ENCODE assay signal across 6 mouse cellular contexts in the genomic region with DNA sequence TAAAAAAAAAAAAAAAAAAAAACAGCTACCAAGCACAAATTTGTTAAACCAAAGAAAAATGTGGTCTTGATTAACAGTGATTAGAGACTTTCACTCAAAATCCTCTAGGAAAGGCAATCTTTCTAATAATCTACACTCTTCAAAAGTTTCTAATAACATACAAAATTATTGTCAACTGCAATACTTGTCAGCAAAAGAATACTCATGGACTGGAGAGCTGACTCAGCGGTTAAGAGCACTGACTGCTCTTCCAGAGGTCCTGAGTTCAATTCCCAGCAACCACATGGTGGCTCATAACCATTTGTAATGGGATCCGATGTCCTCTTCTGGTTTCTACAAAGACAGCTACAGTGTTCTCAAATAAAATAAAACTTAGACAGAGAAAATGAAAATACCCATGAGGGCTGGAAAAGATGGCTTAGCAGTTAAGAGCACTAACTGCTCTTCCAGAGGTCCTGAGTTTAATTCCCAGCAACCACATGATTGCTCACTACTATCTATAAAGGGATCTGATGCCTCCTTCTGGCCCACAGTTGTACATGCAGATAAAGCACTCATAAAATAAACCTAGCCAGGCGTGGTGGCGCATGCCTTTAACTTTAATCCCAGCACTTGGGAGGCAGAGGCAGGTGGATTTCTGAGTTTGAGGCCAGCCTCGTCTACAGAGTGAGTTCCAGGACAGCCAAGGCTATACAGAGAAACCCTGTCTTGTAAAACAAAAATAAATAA. TPM values are rescaled to one million over a fixed set of nuclear protein-coding genes. Genes with fewer than 3 reads are reported as not detected.
DNase-seq lines count a peak whose midpoint lies in the region; ATAC-seq and TF ChIP-seq lines count a peak whose summit lies in the region.
"Not testable (repeated sequence)": the region's sequence is repeated elsewhere in the genome, so short reads cannot be mapped to it uniquely, and the experiment has no call there.

No protein-coding gene starts in this region.

- not testable (repeated sequence) for H3K27me3 ChIP-seq in E14TG2a.4 (ENCODE audit: insufficient read depth, low read length)

- in situ Hi-C loops in ES-E14 (cut with MboI; ENCODE audit: low sequenced_read_pairs in 2 of 2, unreplicated experiment in 2 of 2) = not testable (repeated sequence)

- H3K4me1 ChIP-seq in E14TG2a.4 (replicated peaks; ENCODE audit: low read depth, low read length) = peaks cover 64% of the 10 kb centered on the region
- not testable (repeated sequence) for H3K4me1 ChIP-seq in ES-E14 (ENCODE audit: control insufficient read depth in 2 of 2, insufficient read depth in 2 of 2, low read length in 2 of 2, poor library complexity in 1 of 2)

- 0 out of 2 replicates have a peak, but pooled peaks have one; percentile 7 for TF ChIP-seq CTCF in E14TG2a.4 (conservative IDR thresholded peaks at IDR 0.05; ENCODE audit: low read length)
- TF ChIP-seq CTCF in layer of hippocampus, adult 2 months (conservative IDR thresholded peaks at IDR 0.05) = peak; percentile 29

- DNase-seq in ES-E14 (ENCODE audit: low read depth, low spot score); layer of hippocampus, adult 2 months (ENCODE audit: low spot score in 2 of 2): not testable (repeated sequence)
- peak; percentile 73 for DNase-seq in R1 (ENCODE audit: low read depth, low spot score)

- not testable (repeated sequence) for H3K27ac ChIP-seq in ES-E14 (ENCODE audit: insufficient read depth, low read depth, low read length, poor library complexity, severe bottlenecking); layer of hippocampus, adult 2 months

- not testable (repeated sequence) for H3K9ac ChIP-seq in ES-E14 (ENCODE audit: insufficient read depth, low read depth, low read length, poor library complexity, severe bottlenecking)

- ATAC-seq in CD4-positive, CD25-positive, alpha-beta regulatory T cell, adult 4 months = peak; percentile 30
- ATAC-seq in megakaryocyte progenitor cell, adult 5-6 weeks (replicated peaks; ENCODE audit: poor library complexity) = peak; percentile 61; the same call in 1 of the 2 replicates

- not testable (repeated sequence) for H3K4me3 ChIP-seq in E14TG2a.4 (replicated peaks; ENCODE audit: low read length); ES-E14 (ENCODE audit: insufficient read depth in 1 of 2, low read depth in 1 of 2, low read length in 2 of 2, poor library complexity in 1 of 2, severe bottlenecking in 1 of 2); layer of hippocampus, adult 2 months

- not testable (repeated sequence) for H3K9me3 ChIP-seq in E14TG2a.4 (ENCODE audit: low read length); ES-E14 (ENCODE audit: control insufficient read depth, insufficient read depth, low read depth, low read length)

- H3K36me3 ChIP-seq in E14TG2a.4 (ENCODE audit: insufficient read depth, low read length) = peaks cover 82% of the 10 kb centered on the region
- not testable (repeated sequence) for H3K36me3 ChIP-seq in ES-E14 (ENCODE audit: control insufficient read depth, insufficient read depth, low read length, poor library complexity, severe bottlenecking)

TF ChIP-seq in ES-E14, 5 proteins besides CTCF, POLR2A, EP300 and RAD21:
- peak; percentile 85 for TF ChIP-seq MAFK (IDR thresholded peaks at IDR 0.05; ENCODE audit: insufficient read depth, low read depth, low read length)

RNA-seq across cellular contexts. Expression of gene Cnot1, which starts 11.8 kb away (rescaled TPM):
- 10 to 100 TPM; 86.9 to 92.0 TPM for polyA plus RNA-seq in CD4-positive, CD25-positive, alpha-beta regulatory T cell, adult 4 months (2017; shearing (Covaris generic))
- total RNA-seq in ES-E14 (2012; rRNA removed) = 176 and 207 TPM in 2 replicates
- total RNA-seq in layer of hippocampus, adult 2 months (2021) = 100 to 1,000 TPM; 130 to 144 TPM
- total RNA-seq in megakaryocyte progenitor cell, adult 5-6 weeks (2015) = 210 and 287 TPM in 2 replicates
- total RNA-seq in megakaryocyte progenitor cell, adult 5-6 weeks (2017) = 104 and 139 TPM in 2 replicates

RNA-seq across cellular contexts. Expression of gene Sap18b, which starts 29.6 kb away (rescaled TPM):
- 100 to 1,000 TPM; 255 to 282 TPM for polyA plus RNA-seq in CD4-positive, CD25-positive, alpha-beta regulatory T cell, adult 4 months (2017; shearing (Covaris generic))
- 104 and 109 TPM in 2 replicates for total RNA-seq in ES-E14 (2012; rRNA removed)
- total RNA-seq in layer of hippocampus, adult 2 months (2021) = 100 to 1,000 TPM; 123 to 140 TPM
- 126 and 160 TPM in 2 replicates for total RNA-seq in megakaryocyte progenitor cell, adult 5-6 weeks (2015)
- 314 and 323 TPM in 2 replicates for total RNA-seq in megakaryocyte progenitor cell, adult 5-6 weeks (2017)

RNA-seq across cellular contexts. Expression of gene Slc38a7, which starts 57.8 kb away (rescaled TPM):
- polyA plus RNA-seq in CD4-positive, CD25-positive, alpha-beta regulatory T cell, adult 4 months (2017; shearing (Covaris generic)) = 10 to 100 TPM in 1 of 2 experiments, 1 to 10 TPM in 1; 5.6 to 10.6 TPM
- total RNA-seq in ES-E14 (2012; rRNA removed) = 47.9 and 79.9 TPM in 2 replicates
- total RNA-seq in layer of hippocampus, adult 2 months (2021) = 10 to 100 TPM; 30.0 to 31.0 TPM
- 6.4 and 6.8 TPM in 2 replicates for total RNA-seq in megakaryocyte progenitor cell, adult 5-6 weeks (2015)
- total RNA-seq in megakaryocyte progenitor cell, adult 5-6 weeks (2017) = 4.2 and 5.1 TPM in 2 replicates
